Mouse (Mus musculus): ENCODE measurements around the gene Pde6h.

DNA sequence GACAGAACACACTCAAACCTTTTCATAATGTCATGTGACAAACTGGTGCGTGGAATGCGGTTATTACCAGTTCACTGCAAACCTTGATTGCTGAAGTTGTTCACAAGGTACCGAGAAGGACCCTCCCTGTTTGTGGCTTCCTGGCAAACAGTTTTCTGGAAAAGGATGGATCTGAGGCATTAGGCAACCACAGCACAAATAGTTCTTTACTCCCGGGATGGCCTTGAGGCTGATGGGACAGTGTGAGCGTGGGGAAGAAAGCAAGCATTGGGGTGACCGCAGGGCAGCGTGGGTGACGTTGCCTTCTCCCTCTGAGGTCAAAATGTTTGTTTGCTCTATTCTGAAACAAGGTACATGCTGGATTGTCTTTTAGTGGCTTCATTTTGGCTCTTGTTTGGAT lies 31.1 kb downstream of the Pde6h start:
- TF ChIP-seq POLR2A (IDR thresholded peaks at IDR 0.05; ENCODE audit: borderline replicate concordance, insufficient read depth, low read length), result no peak
- TF ChIP-seq CTCF (IDR thresholded peaks at IDR 0.05; ENCODE audit: borderline replicate concordance, insufficient read depth, low read depth, low read length), result no peak

Data from cerebellum, adult 2 months (tissue).